Mouse (Mus musculus) T-cell, adult 2 months (primary cell): ENCODE data around the gene Clcn7.
"Not testable (repeated sequence)": the region's sequence is repeated elsewhere in the genome, so short reads cannot be mapped to it uniquely, and the experiment has no call there.

Source experiments
- DNase-seq: peaks from one replicate; pipeline ENCODE4 v3.0.0; 2022; ENCODE audit warnings: low spot score

Gene Clcn7

DNA sequence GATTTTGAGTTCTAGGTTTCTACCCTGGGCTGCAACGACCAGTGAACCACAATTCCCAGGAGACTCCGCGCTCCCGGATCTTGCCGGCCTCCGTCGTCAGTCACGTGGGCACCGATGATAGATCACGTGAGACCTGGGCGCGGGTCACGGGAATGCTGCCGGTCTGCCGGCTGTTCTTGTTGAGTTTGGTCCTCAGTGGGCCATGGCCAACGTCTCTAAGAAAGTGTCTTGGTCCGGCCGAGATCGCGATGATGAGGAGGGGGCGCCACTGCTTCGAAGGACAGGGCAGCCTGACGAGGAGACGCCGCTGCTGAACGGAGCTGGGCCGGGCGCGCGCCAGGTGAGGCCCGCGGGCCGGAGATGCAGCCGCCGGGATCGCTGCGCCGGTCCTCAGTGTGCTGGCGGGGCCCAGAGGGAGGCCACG lies at the start of gene Clcn7:
TSS of gene Clcn7 (plus strand) at position 117 of the 424 bp plus-strand sequence.
- peak; percentile 82 for DNase-seq

DNA sequence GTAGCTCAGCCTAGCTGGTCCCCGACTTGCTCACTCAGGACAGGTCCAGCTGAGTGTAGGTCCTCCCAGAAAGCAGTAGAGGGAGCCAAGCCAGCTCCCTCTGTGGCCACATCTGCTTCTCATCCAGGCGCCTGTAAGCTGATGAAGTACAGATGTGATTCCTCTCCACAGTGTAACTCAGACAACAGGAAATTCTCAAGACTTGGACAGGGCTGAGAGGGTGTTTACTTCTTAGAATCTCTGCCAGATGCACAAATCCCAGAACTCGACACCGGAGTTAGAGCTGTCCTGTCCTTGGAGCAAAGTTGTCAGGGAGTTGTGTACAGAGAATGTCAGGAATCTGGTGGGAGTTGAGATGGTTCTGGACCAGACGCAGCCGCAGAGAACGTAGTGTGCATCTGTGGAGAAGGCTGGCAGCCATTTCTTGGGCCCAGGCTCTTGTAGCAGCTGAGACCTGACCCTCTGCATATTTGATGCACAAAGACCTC lies 49.7 kb upstream of the Clcn7 start, which contains the start of gene Tmem204:
TSS of gene Tmem204 (minus strand) at position 148 of the 488 bp plus-strand sequence.
- DNase-seq = no peak

DNA sequence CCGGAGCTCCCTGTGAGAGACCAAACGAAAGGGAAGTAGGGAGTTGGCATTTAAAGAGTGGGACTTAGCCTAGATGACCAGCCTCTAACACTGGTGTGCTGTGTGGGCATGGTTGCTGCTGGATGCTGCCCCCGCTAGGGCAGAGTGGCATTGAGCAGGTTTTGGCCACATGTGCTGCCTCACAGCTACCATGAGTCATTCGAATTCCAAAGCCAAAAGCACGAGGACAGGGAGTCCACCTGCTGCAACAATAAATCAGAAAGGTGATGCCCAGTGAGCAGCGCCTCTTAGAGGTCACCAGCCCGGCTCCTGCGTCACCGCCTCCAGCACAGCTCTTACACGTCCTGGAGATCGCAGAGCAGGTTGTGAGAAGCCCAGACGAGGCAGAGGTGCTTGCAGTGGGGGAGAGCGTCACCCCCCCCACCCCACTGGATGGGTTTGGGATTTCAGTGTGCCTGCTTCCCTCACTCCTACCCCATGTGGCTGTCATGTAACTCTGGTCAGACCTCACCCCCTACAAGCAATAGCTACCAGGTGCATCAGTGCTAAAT lies 48.3 kb upstream of the Clcn7 start:
- no peak for DNase-seq

DNA sequence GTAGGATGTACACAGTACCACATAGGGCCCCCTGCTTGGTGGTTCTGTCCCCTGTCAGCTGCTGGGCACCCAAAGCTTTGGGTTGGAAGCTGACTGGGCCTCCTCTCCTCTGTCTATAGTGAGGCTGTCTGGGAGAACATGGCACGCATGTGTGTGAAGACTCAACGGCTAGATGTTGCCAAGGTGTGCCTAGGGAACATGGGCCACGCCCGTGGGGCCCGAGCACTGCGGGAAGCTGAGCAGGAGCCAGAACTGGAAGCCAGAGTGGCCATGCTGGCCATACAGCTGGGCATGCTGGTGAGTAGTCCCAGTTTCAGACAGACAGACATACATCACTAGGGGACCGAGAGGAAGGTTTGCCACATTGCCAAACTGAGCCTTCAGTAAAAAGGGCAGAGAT lies 46.5 kb upstream of the Clcn7 start:
- no peak for DNase-seq

DNA sequence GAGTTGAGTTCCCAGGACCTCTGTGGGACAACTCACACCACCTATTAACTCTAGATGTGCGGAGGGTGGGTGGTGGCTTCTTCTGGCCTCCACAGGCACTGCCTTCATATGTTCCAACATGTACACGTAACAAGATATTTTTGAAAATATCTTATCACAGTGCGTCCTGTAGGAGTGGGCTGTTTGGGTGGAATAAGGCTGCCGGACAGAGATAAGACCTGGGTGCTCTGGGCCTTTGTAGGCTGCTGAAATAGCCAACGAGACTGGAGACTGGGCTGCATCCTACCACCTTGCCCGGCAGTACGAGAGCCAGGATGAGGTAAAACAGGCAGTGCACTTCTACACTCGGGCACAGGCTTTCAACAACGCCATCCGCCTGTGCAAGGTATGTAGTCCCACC lies 44.0 kb upstream of the Clcn7 start:
- no peak for DNase-seq

- DNase-seq = no peak
These were observed 42.7 kb upstream of the Clcn7 start for GRCm38 (mm10) chr17:25090450-25090849.

DNA sequence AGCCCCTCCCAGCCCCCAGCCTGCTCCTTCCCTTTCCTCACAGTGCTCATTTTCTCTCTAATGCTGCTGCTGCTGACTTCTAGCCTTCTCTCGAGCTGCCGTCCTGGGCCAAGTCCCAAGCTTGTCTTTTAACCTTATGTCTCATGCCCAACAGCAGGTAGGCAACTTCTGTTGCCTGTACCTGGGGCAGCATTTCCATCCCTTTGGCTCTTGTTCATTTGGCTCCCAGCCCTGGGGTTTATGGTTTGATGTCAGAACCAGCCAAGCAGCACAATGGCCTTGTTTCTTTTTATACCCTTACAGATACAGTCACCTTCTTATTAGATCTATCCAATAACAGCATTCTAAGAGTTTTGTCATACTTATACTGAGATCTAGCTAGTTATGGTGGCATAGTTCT lies 37.0 kb upstream of the Clcn7 start:
- no peak for DNase-seq

DNA sequence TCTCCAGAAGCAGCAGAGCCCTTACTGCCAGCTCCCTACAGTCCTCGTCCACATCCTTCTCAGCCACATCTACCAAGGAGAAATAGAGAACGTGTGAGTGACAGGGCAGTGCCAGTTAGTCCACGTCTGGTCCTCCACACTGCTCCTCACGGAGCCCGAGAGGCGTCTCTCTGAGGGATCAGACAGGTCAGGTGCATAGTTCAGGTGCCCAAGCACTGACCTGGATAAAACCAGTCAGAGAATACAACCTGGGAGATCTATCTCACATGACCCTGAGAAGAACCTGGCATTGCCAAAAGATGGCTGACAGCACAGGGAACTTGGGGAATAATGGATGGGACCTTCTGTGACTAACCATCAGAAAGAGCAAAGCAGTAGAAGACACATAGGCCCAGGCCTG lies 33.1 kb upstream of the Clcn7 start:
- DNase-seq = no peak

- DNase-seq = no peak
These were observed 31.9 kb upstream of the Clcn7 start for GRCm38 (mm10) chr17:25101338-25101737.

DNA sequence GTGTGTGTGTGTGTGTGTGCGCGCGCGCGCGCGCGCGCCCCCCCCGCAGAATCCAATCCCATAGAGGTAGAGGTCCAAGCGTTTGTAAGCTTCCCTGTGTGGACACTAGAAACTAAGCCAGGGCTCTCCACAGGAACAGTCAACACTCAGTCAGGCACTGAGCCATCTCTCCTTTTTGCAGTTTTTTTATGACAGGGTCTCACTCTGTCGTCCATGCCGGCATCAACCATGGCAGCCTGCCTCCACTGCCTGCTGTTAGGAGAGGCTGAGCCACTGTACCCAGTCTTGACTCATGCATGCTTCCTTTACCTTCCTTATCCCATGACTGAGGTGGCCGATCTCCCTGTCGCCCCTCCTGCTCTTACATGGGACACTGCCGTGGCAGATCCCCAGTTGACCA lies 25.4 kb upstream of the Clcn7 start:
- no peak for DNase-seq

DNA sequence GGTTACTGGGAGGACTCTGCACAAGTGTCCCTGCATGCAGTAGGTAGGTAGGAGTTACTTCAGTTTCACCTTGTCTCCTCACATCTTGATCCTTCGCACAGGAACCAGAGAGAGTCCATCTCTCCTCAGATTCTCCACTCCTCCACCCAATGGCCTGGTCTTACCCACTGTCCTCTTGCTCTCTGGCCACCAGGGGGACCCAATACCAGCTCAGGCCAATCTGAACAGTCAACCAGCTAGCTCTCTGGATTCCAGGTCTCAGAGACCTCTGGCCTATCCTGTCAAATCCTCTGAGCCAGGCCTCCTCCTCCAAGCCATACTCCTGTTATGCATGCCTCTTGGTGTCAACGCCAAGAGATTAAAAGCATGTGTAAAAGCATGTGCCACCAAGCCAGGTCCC lies 23.6 kb upstream of the Clcn7 start:
- no peak for DNase-seq

- no peak for DNase-seq
These were observed 22.6 kb upstream of the Clcn7 start for GRCm38 (mm10) chr17:25110590-25110989.

GRCm38 (mm10) chr17:25111220-25111619 lies 22.0 kb upstream of the Clcn7 start:
- no peak for DNase-seq

DNA sequence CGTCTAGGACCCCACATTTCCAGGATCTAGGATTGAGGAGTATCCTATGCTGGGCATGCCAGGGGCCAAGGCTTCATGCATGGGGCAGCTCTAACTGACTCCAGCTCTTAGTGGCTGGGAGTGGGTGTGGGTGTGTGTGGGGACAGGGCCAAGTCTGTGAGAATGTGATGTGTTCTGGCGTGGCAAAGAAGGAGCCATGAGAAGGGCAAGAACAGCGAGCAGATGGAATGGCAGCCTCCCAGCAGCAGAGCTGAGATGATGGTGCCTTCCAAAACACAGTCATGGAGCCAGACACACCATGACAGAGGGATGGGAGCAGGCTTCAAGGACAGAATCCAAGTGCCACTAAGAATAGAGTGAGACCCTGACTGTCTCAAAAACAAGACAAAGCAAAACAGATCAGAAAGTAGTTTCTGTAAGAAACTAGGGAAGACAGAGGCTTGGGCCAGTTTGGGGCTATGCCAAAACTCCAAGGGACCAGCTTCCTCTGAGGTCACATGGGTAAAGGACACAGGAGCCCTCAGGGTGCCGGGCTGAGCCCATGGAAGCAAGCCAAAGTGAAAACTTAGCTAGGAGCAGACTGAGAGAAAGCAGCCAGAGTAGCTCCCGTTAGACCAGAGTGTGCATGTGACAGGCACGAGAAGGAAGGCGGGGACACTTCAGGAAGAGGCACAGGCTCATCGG lies 21.3 kb upstream of the Clcn7 start:
- no peak for DNase-seq

DNA sequence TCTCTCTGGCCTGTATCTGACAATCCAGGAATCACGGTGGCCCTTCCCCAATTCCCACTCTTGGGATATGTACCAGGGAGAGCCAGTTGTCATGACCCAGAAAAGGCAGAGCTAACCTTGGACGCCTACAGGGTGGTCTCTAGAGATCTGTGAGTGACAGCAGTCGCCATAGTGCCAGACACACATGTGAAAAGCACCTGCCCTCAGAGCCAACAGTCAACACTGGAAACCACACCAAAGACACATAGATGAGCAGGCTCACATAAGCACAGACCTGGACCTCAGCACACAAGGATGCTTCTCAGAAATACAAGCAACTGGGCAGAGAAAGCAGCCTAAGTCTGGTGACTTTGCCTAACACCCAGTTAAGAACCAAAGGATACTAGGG lies 20.8 kb upstream of the Clcn7 start:
- DNase-seq = no peak

DNA sequence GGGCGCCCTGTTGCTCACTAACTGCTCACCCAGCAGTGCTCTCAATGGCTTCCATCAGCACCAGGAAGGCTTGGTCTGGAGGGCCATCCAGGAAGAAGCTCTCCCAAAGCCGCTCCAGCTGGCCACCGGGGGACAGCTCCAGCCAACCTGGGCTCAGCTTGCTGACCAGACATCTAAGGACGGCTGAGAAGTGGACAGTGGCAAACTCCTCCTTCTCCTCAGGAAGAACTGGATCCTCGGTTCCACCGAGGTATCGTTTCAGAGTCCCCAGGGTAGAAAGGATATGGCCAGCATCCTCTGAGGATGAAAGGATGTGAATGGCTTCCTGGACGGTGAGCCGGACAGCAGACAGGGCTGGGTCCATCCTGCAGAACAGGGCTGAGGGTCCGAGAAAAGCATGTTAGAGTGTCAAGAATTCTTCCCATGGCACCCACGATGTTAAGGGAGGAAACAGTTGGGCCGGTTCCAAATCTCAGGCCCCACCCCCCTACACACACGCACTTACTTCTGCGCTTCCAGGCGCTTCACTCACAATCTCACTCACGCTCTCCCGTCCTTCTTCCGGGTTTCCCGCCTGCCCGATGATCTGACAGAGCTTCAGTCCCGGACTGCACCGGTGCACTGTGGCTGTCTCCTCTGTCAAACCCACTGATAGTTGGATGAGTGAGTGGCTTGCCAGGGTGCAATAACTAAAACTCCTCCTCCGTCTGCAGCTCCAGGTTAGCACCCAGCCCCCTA lies 18.1 kb upstream of the Clcn7 start:
- DNase-seq = no peak

- peak; percentile 88 for DNase-seq
These were observed 17.3 kb upstream of the Clcn7 start, which contains the start of gene Telo2 for GRCm38 (mm10) chr17:25115664-25116432. Gene Telo2 (minus strand): TSS chr17:25115967.

GRCm38 (mm10) chr17:25117263-25117662 lies 15.9 kb upstream of the Clcn7 start:
- peak; percentile 53 for DNase-seq

- no peak for DNase-seq
These were observed 12.8 kb upstream of the Clcn7 start, which contains the start of gene Ptx4 for GRCm38 (mm10) chr17:25120406-25120805. Gene Ptx4 (plus strand): TSS chr17:25120760.

DNA sequence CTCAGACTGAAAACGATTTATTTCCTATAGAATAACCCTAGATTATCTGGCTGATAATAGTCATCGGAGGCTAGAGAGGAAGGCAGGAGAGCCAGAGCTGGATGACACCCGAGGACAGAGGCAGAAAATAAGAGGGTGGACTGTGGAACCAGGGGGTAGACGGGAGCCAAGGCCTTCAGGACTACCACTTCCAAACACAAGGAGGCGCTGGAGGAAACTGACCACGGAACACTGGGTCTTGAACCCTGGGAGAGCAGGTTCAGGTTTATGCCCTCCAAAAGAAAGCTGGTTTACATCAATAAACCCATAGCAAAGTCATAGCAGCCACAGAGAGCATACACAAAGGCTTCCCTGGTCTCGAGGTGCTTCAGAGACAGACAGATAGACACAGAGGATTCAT lies 9.2 kb upstream of the Clcn7 start:
- peak; percentile 45 for DNase-seq

DNA sequence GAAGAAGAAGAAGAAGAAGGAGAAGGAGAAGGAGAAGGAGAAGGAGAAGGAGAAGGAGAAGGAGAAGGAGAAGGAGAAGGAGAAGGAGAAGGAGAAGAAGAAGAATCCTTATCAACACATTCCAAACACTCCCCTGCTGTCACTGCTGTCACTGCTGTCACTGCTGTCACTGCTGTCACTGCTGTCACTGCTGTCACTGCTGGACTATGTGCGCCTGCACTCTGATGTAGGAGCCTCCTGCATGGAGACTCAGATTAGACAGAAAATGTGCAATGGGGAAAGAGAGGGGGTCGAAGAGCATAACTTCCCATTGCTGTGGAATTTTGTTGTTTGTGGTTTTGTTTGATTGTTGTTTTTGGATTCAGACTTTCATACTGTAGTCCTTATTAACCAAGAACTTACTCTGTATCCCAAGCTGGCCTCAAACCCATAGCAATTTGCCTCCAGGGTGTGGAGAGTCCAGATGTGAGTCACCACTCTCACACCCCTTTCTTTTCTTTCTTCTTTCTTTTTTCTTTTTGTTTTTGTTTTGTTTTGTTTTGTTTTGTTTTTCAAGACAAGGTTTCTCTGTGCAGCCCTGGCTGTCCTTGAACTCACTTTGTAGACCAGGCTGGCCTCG lies 7.6 kb upstream of the Clcn7 start:
- not testable (repeated sequence) for DNase-seq

GRCm38 (mm10) chr17:25127079-25127478 lies 6.1 kb upstream of the Clcn7 start:
- no peak for DNase-seq
